Mouse (Mus musculus): ENCODE measurements at regions not wholly inside any gene's neighbourhood (a gene's known extent, or its start where the extent isn't known, plus 50 kb on each side); places are given as distances from the start of the nearest gene placed in this dataset.
"Not testable (repeated sequence)": the region's sequence is repeated elsewhere in the genome, so short reads cannot be mapped to it uniquely, and the experiment has no call there.

DNA sequence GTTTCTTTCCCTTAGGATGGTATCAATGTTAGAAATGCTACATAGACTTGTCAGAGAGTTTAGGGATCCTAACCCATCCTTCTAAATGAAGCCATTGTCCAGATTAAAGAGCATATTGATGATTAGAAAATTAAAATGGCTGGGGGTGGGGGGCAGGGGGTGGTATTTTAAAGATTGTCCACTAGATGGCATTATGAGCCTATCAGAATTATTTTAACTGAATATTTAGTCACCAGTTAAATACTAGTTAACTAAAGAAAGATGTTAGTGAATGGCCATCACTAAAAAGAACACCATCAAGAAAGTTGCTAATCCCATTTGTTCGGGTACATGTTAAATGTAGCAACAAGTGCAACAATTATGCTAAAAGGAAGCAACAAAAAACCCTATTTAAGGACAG lies 1909.6 kb upstream of the 5930422O12Rik start:
- DNase-seq (ENCODE audit: low spot score): no peak

DNA sequence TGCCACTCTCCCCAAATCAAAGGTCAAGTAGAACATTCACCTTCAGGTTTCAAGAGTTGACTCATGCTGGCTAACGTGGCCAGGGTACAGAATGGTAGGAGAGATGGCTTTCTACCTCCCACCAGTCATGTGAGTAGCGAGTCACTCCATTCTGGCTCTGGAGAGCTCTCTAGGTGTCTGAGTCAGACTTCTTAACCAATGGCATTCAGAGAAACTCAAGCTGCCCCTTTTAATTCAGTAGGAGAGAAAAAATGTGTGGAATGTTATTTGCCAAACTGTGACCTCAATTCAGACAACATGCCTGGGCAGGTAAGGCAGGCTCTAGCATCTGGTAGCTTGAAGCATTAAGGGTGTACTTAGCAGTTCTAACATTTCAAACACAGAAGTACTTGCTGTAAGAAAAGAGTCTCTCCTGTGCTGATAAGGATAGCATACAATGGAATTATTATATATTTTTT lies 1907.5 kb upstream of the 5930422O12Rik start:
- no peak for DNase-seq (ENCODE audit: low spot score)

DNA sequence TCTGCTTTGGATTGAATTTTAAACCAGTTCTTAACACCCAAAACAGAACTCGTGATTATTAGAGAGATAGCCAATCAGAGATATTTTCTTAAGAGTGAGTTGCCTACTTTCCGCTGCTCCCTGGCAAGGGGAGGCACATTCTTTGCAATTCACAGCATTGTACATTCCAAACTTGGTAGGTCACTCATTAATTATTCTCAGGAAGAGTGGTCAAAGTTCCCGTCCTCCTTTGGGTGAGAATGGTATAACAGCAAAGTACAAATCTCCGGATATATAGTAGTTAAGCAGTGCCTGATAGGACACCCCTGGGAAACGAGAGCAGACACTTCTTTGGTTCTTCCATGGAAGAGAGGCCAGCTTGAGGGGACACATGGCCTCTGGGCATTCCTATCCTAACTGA lies 1903.4 kb upstream of the 5930422O12Rik start:
- no peak for DNase-seq (ENCODE audit: low spot score)

DNA sequence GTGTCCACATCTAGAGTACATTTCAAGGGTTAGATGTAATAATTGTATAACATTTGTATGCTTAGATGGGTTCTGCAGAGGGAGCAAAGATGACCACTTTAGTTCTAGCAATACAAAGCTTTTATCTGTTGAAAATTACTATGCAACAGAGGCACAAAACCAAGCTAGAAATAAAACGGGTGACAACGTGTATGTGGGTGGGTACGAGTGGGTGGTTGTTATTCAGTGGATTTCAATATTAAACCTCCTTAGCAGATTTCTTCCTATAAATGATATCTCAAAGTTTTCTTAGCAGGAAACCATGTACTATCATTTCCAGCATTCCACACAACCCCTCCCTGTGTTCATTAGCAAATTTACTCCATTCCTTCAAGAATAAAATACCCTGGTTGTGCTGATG lies 1889.3 kb upstream of the 5930422O12Rik start:
- DNase-seq (ENCODE audit: low spot score): no peak

DNA sequence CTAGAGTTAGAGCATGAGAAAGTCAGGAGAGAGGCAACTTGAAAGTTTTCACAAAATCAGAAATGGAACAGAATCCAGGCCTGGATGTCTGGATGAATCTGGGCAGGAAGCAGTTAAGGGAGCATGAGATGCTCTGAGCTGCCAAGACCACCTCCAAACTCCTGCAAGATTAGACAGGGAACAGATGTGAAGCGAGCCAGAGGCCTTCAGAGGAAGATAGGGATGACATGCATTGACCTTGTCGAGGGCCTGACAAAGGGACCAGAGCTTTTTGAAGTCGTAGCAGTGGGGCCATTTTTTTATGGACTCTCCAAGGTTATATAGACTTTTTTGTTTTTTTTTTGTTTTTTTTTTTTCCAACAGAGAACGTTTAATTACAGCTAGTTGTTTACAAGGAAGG lies 1886.9 kb upstream of the 5930422O12Rik start:
- DNase-seq (ENCODE audit: low spot score): no peak

DNA sequence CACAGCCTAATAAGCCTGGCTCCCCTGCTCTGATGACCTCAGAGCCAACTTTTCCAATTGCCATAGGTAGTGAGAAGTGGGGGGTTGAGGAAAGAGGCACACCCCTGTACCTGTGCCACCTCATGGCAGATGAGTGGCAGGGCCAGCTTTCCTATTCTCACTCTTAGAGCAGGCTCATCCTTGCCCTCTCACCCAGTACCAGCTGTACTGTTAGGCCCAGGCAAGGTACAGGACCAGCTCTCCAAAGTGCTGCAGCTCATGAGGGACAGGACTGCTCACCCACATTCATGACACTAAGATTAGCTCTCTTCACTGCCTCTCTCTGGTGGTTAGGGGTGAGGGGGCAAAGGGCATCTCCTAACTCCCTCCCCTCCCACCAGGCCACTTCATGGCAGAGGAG lies 1854.4 kb upstream of the 5930422O12Rik start:
- no peak for DNase-seq (ENCODE audit: low spot score)

DNA sequence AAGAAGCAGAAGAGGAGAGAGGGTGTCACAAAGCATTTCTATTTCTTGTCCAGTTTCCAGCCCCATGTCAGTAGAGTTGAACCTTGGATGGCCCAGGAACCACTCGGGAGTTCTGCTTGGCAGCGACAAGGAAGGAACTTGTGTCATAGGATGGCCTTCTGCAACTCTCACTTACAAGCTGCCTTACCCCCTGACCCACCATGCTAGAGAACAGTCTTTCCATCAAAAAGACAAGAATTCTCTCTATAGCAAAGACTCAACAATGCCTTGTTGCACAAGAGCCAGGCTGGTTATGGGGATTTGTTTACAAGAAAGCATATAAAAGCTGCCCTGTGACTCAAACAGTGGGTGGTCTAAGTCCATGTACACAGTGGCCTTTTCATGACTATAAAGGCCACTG lies 1852.4 kb upstream of the 5930422O12Rik start:
- no peak for DNase-seq (ENCODE audit: low spot score)

DNA sequence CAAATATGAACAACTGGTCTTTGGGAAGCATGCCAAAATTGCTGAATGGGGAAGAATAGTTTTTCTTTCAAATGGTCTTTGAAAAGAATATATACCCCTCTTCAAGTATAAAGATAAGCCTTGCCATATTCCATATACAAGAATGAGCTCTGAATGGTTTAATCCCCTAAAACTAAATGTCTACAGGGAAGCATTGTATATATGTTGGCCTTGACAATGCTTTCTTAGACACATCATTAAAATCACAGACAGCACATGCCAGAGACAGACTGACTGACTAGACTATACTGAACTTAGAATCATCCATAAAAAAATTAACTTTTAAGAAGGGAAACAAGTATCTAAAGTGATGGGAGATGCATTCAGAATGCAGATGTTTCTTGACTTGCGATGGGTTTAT lies 1843.8 kb upstream of the 5930422O12Rik start:
- no peak for DNase-seq (ENCODE audit: low spot score)

DNA sequence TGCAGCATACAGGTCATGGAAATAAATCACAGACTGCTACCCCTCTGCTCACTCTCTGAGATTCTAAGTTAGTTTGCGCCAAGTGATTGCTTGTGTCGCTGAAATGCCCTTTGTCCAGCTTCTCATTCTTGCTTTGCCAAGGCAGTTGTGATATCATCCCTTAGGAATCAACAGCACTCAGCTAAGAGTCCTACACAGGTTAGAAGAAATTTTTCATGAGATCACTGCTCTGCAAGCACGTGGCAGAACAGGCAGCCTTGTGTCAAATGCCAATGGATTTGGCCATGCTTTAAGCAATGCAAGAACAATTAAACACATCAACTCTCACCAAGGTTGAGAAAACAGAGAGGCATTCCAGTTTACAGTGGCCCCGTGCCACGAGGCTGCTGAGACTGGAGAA lies 1829.0 kb upstream of the 5930422O12Rik start:
- DNase-seq (ENCODE audit: low spot score): no peak

DNA sequence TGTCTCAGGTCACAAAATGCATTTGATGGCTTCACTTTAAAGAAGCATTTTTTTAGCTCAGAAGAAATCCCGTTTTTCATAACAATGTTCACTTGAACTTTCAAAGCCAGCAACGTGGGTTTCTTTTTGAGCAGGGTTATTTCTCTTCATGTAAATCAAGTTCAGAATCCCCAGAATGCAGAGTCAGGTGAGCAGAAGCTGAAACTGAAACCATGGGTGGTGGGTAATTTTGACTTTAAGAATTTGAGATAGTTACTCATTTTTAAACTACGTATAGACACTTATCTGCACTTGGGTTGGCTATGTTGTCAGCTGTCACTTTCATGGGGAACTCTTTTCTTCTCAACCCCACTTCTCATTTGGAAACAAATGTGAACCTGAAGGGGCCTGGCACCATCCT lies 1827.5 kb upstream of the 5930422O12Rik start:
- DNase-seq (ENCODE audit: low spot score): no peak

DNA sequence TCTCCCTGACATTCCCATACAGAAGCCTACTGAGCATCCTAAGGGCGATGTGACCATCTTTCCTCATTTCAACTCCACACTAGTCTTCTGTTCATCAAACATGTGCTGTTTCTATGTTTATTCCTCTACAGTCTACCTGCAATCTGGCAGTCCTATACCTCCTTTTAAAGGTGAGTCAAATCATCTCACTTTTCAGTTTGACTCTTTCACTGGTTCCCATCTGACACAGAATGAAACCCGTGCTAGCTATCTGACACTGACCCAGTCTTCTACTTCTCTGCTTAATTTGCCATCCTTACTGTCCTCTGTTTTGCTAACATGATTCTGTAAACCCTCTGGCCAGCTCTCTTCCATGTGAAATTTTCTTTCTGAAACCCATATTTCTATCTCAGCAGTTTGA lies 1812.0 kb upstream of the 5930422O12Rik start:
- DNase-seq (ENCODE audit: low spot score): no peak

DNA sequence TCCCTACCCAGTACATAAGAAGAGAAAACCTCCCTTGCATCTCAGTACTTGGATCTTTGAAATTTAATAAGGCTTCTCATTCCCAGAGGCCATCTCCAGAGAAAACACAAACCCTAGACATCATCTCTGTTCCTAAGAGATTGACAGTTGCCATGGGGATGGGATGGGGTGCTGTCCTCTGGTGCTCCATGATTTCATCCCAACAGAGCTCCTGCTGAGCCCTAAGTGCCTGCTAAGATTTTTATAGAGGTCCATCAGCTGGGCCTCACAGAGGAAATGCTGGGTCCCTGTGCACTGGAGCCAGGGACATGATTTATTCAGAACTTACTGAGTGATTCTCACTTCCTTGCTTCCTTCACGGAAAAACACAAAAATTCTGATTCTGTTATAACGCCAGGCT lies 1800.8 kb upstream of the 5930422O12Rik start:
- DNase-seq (ENCODE audit: low spot score): no peak

DNA sequence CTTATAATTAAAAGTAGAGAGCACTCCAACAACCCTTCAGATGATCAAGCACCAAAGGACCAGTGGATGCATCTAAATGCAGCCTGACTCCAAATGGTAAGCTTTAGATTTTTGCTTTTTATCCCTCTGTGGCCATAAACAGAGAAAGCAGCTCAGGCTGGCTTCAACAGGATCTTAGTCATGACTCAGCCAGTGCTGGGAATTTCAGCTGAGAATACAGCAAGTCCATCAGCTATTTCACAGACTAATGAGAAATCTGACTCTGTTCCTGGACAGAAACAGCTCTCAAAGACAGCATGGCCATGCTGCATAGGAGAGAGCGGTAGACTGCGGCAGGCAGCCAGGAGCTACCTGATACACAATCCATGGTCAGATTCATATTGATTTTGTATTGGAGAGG lies 1800.4 kb upstream of the 5930422O12Rik start:
- DNase-seq (ENCODE audit: low spot score): no peak

DNA sequence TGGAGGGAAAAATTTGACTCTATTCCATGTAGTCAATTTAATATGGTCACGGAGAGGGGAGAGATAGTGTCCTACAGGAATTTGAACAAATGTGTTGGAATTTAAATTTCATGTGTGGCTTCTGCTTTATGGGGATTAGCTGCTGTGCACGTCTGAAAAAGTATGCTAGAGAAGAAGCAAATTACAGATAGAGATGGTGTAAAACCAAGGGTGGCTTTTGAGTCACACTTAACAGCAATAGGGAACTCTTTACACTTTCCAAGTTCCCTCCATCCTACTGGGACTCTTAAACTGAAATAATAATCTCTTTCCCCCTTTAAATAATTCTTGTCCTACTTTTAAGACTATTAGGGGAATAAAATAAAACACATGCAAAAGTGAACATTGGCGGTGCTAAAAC lies 1790.1 kb upstream of the 5930422O12Rik start:
- no peak for DNase-seq (ENCODE audit: low spot score)

DNA sequence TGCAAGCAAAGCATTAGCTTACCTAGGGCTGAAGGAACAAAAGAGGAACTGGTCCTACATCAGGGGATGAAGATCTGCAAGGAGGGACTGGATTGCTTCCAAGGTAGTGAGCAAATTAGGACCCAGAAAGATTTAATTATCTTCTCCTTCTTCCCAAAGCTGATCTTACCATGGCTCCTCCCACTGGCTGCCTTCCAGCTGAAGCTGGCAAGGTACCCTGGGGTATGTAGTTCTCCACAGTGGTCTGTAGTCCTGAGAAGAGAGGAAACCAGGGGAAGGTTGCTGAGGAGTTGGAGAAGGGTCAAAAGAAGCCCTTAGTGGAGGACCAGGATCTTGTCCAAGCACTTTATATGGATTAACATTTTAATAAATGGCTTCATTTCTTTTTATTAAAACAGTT lies 1764.8 kb upstream of the 5930422O12Rik start:
- DNase-seq (ENCODE audit: low spot score): peak; percentile 43

DNA sequence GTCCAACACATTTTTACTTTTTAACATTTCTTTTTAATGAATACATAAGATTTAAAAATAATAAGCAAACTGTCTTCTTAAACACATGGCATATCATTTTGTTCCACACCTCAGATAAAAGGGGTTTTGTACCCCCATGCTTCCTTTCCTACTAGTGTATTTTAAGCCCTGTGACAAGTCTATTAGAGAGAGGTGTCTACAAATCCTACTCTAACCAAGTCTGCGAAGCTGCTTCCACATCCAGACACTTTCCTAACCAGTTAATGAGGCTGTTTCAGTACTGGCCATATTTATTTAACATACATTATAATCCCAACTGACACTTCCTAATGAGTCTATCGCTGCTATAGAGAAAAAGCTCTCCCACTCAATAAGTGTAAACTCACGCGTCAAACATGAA lies 1763.0 kb upstream of the 5930422O12Rik start:
- no peak for DNase-seq (ENCODE audit: low spot score)

DNA sequence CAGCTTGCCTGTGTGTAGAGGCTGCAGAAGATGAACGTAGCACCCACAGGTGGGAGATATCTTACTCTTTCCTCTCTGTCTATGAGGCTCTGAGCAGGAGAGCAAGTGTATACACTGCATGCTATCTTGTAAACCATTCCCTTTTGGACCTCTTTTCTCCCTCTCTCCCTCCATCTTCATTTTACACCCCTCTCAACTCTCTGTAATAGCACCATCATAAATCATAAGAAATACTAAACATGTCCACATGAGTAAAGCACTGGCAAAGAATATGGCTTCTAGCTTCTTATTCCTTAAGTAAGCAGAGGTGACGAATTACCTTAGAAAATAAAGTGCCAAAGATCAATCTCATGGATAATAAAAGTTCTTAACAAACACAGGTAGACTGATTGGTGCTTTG lies 1724.3 kb upstream of the 5930422O12Rik start:
- no peak for DNase-seq (ENCODE audit: low spot score)

DNA sequence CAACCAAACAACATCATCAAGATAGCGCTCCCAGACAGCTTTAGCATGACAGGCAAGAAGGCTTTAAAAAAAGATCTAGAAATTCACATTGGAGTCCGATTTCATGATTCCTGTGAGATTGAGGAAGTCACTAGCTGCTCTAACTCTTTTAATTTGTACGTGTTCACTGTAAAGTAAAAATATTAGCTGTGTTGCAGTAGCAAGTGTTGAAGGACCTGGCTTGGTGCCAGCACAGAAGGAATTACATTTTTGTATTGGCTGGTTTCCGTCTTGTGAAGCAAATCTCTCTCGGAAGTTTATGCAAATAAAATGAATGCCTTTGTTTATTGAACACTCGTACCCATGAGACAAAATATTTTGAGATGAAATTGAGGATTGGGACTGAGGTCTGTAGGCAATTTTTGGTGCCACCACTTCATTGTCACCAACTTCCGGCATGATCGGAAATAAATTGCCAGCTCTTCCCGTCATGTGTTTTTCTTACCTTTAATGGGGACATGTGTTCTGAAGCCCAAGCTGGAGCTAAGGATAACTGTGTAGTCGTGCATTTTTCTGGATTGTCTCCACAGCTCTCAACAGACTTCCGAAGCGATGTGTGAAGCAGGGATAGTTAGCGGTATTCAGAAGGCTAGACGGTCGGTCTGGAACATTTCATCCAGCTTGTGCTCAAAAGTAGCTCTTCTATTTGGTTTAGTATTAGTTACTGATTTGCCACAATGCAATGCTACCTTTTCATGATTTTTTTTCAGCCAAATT lies 1715.0 kb upstream of the 5930422O12Rik start:
- DNase-seq (ENCODE audit: low spot score): no peak

DNA sequence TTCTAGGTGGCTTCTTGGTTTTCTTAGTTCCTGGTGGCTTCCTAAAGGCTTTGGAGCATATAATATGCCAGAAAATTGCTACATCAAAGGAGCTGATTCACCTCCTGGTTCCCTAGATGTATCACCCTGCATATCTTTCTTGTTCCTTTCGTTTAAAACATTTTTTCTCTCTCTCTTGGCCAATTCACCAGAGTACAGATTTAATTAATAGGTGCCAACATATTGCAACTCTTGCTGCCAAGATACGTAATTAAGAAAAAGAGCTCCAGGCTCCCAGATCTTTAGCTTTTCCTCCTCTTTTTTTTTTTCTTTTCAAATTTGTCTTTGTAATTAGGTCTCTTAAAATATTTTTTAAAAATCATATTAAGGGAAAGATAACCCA lies 1714.4 kb upstream of the 5930422O12Rik start:
- DNase-seq (ENCODE audit: low spot score): no peak

DNA sequence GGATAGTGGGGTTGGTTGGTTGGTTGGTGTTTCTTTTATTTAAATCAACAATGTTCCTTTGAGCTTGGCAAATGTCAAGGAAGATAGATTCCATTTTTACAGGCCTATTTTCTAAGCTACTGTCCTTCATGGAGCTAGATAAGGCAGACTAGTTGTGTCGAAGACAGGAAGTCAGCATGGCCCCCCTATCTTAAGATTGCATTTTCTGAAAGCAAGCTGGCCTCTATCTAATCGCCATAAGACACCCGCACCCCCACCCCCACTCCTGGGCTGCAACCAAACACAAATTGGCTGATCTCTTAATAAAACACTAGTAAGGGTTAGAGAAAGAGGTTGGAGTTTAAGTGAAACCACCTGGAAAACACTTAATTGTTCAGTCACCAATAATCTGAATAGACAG lies 1708.5 kb upstream of the 5930422O12Rik start:
- no peak for DNase-seq (ENCODE audit: low spot score)

DNA sequence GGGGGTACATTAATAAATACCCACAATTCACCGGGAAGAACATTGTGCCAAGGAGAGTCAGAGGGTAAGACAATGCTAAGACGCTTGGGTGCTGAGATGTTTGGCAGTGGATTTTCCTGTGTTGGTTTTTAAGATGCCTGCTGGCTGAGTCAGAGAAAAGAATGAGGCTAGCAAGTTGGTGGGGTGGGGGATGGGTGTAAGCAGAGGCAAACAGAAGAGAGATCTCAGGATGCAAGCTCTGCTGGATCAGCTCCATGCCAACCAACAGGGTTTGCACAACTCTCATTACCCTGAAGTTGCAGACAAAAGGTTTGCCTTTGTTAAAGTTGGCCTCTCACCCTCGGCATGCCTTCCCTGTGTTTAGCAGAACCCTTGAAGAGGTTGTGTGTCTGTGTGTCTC lies 1707.9 kb upstream of the 5930422O12Rik start:
- DNase-seq (ENCODE audit: low spot score): no peak

DNA sequence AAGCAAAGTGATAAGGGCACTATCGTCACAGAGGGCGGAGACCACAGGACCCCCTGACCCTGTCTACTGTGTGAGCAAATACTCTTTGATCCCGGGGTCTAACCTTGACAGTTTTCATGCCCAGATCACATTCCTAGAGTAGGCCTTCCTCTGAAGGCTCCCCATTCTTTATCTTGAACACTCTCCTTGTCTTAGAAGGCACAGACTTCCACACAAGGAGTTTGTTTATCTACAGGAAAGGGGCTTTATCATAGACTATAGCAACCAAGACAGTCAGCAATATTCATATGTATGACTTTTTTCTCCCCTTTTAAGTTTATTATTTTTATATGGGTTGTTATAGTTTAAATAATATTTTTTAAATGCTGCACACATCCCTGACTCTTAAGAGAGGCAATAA lies 1703.1 kb upstream of the 5930422O12Rik start:
- no peak for DNase-seq (ENCODE audit: low spot score)

DNA sequence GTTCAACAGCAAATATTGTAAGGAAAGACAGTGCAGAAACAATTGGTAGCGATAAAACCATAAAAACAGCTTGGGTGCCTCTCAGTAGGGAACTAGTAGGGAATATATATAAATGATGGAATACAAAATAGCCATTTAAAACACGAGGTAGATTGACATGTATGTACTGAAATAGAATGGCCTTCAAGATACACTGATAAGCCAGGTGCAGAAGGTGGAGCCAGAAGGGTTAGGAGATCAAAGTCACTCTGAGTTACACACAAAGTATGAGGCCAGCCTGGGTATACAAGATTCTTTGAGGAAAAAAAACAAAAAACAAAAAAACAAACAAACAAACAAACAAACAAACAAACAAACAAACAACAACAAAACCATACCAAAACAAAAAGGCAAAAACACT lies 1692.9 kb upstream of the 5930422O12Rik start:
- no peak for DNase-seq (ENCODE audit: low spot score)

DNA sequence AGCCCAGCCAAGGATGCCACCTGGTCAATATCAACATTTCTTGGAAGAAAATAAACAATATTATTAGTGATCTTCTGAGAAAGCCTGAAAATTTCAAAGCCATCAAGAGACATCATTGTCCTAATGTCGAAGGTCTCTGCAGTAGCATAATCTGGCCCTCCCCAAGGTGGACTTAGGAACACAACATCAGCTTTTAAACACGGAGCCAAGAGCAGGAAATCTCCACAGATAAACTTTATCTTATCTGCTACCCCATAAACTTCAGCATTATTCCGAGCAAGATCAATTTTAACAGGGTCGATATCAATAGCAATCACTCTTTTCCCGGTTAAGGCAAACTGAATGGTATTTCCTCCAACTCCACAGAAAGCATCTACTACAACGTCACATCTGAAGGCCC lies 1691.2 kb upstream of the 5930422O12Rik start:
- DNase-seq (ENCODE audit: low spot score): not testable (repeated sequence)

Data from testis, postnatal 10 days (tissue).